Mouse (Mus musculus): Measurements from ENCODE around the gene Zscan20. TPM values are rescaled to one million over a fixed set of nuclear protein-coding genes. Genes with fewer than 3 reads are reported as not detected.

The Zscan20 gene
- polyA plus RNA-seq, 1 experiment from 2014 or later: 4.0 TPM

DNA sequence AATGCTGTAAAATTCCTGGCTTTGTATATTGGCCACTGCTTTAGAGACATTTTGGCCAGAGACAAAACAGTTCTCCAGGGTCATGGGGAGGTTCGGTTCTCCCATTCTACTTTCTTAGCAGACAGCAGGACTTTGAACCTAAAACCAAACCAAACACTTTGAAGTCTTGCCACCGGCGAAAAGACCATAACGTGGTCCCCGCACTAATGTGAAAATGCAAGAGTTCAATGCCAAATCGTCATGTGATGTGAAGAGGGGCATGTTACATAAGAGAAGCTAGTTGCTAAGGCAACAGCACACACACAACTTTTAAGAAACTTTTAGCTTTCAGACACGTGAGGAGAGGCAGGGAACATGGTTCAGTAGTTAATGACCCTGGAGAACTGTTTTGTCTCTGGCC is 25.6 kb upstream of the Zscan20 start:
- no peak for TF ChIP-seq CTCF (IDR thresholded peaks at IDR 0.05; ENCODE audit: low read depth)
- Histone ChIP-seq H3K4me2 (no peak overlapping the region), H3K27me3 (ENCODE audit: insufficient read depth, low read length) (no peaks in the 10 kb centered on the region), H3K27ac (ENCODE audit: low read depth) (peak overlapping the region; percentile 84), H3K4me1 (ENCODE audit: insufficient read depth) (peaks cover 42% of the 10 kb centered on the region), H3K9ac (no peak overlapping the region), H3K9me3 (ENCODE audit: low read depth, low read length) (no peaks in the 10 kb centered on the region), H3K36me3 (ENCODE audit: insufficient read depth) (no peaks in the 10 kb centered on the region), H3K4me3 (ENCODE audit: low read depth, low read length) (no peak overlapping the region)
- peak; percentile 27 for ATAC-seq (ENCODE audit: insufficient read depth)
- WGBS: 41% methylated on average over 7 of the region's 7 CpGs
- peak; percentile 76 for DNase-seq

DNA sequence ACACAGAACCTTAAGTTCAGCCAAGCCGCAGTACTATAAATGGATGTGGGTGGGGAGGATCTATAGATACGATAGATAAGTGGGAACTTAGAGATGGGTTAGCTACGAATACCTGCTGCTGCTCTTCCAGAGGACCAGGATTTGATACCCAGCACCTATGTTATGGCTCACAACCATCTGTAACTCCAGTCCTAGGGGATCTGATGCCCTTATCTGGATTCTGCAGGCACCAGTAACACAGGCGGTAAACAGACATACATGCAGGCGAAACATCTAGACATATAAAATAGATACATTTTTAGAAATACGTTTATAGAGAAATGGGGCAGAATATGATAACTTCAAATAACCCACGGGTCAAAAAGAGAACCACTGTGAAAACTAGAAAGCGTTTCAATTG is 11.2 kb upstream of the Zscan20 start:
- ATAC-seq (ENCODE audit: insufficient read depth): no peak
- H3K9ac ChIP-seq: no peak overlapping the region
- WGBS: 82% methylated on average over 8 of the region's 8 CpGs
- no peak overlapping the region for H3K4me2 ChIP-seq
- no peaks in the 10 kb centered on the region for H3K36me3 ChIP-seq (ENCODE audit: insufficient read depth)
- no peak overlapping the region for H3K4me3 ChIP-seq (ENCODE audit: low read depth, low read length)
- H3K27me3 ChIP-seq (ENCODE audit: insufficient read depth, low read length): peaks cover 4% of the 10 kb centered on the region; the same call in 1 of the 2 replicates
- no peak for DNase-seq
- no peaks in the 10 kb centered on the region for H3K9me3 ChIP-seq (ENCODE audit: low read depth, low read length)
- H3K4me1 ChIP-seq (ENCODE audit: insufficient read depth): peaks cover 8% of the 10 kb centered on the region
- TF ChIP-seq CTCF (IDR thresholded peaks at IDR 0.05; ENCODE audit: low read depth): no peak
- H3K27ac ChIP-seq (ENCODE audit: low read depth): no peak overlapping the region

DNA sequence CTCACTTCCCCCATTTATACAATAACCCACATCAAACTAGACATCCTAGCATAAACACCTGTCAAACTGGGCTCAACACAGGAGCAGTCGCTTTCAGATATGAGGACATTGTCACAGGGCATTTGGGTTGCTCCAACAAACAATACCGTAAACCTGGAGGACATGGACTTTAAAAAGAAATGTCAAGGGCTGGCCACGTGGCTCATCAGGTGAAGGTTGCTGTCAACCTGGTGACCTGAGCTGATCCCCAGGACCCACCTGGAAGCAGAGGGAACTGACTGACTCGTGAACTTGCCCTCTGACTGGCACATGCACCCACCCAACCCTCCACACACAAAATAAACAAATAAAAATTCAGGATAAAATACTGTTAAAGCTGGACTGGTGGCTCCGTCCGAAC is 10.7 kb upstream of the Zscan20 start:
- no peak overlapping the region for H3K4me2 ChIP-seq
- no peaks in the 10 kb centered on the region for H3K9me3 ChIP-seq (ENCODE audit: low read depth, low read length)
- no peak for ATAC-seq (ENCODE audit: insufficient read depth)
- no peak overlapping the region for H3K27ac ChIP-seq (ENCODE audit: low read depth)
- H3K36me3 ChIP-seq (ENCODE audit: insufficient read depth): no peaks in the 10 kb centered on the region
- DNase-seq: no peak
- H3K27me3 ChIP-seq (ENCODE audit: insufficient read depth, low read length): peaks cover 4% of the 10 kb centered on the region; the same call in 1 of the 2 replicates
- 63% methylated on average over 6 of the region's 6 CpGs for WGBS
- no peak overlapping the region for H3K9ac ChIP-seq
- H3K4me3 ChIP-seq (ENCODE audit: low read depth, low read length): no peak overlapping the region
- no peak for TF ChIP-seq CTCF (IDR thresholded peaks at IDR 0.05; ENCODE audit: low read depth)
- peaks cover 8% of the 10 kb centered on the region for H3K4me1 ChIP-seq (ENCODE audit: insufficient read depth)

DNA sequence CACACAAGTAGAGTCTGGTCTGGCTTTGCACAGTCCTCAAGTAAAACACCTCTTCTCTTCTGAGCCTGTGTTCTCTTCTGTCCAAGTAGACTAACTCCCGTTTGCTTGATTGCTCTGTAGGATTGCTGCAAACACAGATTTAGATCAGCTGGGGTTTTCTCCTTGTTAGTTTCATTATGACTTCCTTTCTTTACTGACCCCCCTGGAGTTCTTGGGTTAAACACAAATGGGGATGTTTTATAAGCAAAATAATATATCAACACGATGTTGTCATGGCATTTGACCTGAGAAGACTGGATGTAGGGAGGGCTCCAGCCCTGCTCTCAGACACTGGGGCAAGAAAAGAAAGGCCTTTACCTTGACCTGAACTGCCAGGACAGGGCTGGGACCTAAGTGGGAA is 9.1 kb upstream of the Zscan20 start:
- 14% methylated on average over 2 of the region's 2 CpGs for WGBS
- H3K9ac ChIP-seq: no peak overlapping the region
- DNase-seq (peak; percentile 35), ATAC-seq (ENCODE audit: insufficient read depth) (no peak)
- no peaks in the 10 kb centered on the region for H3K9me3 ChIP-seq (ENCODE audit: low read depth, low read length)
- H3K27me3 ChIP-seq (ENCODE audit: insufficient read depth, low read length): peaks cover 4% of the 10 kb centered on the region; the same call in 1 of the 2 replicates
- H3K4me1 ChIP-seq (ENCODE audit: insufficient read depth): peaks cover 8% of the 10 kb centered on the region
- H3K4me3 ChIP-seq (ENCODE audit: low read depth, low read length): no peak overlapping the region
- H3K36me3 ChIP-seq (ENCODE audit: insufficient read depth): no peaks in the 10 kb centered on the region
- no peak for TF ChIP-seq CTCF (IDR thresholded peaks at IDR 0.05; ENCODE audit: low read depth)
- H3K27ac ChIP-seq (ENCODE audit: low read depth): peak overlapping the region; percentile 38; the same call in 1 of the 2 replicates
- no peak overlapping the region for H3K4me2 ChIP-seq

DNA sequence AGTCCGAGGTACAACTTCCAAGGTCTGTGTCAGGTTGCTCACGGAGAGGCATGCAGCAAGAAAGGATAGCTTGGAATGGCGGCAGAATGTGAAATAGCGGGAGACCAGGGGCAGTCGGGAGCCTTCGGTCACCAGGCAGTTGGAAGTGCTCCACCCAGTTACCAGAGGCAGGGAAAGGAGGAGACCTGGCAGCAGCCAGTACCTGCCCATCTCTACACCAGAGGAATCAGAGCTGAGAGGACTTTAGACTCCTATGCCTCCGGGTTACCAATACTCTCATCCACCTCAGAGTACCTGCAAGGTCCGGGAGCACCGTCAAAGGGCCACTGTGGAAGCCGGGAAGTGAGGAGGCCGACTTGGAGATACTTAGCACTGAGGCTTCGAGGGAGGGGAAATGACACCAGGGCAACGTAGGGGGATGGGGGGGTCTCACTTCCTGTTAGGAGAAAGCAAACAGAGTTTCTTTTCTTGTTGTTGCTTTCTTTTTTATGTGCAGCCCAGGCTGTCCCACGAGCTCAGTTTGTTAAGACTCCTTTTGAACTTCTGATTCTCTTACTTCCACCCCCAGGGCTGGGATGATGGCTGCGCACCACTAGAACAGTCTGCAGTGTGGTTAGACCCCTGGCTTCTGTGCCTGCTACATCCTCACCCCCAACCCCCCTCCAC is 8.5 kb upstream of the Zscan20 start, which contains the start of gene Tlr12:
TSS of gene Tlr12 (minus strand) at position 374 of the 666 bp plus-strand sequence.
- ATAC-seq (ENCODE audit: insufficient read depth) (0 out of 2 replicates have a peak, but pooled peaks have one; percentile 39), DNase-seq (no peak)
- Histone ChIP-seq H3K36me3 (ENCODE audit: insufficient read depth) (no peaks in the 10 kb centered on the region), H3K4me2 (peak within 1 kb of the TSS; percentile 10; the same call in 1 of the 2 replicates), H3K9ac (no peak within 1 kb of the TSS), H3K27me3 (ENCODE audit: insufficient read depth, low read length) (peaks cover 4% of the 10 kb centered on the region; the same call in 1 of the 2 replicates), H3K27ac (ENCODE audit: low read depth) (peak within 1 kb of the TSS; percentile 38; the same call in 1 of the 2 replicates), H3K4me3 (ENCODE audit: low read depth, low read length) (no peak within 1 kb of the TSS), H3K9me3 (ENCODE audit: low read depth, low read length) (no peaks in the 10 kb centered on the region), H3K4me1 (ENCODE audit: insufficient read depth) (peaks cover 8% of the 10 kb centered on the region)
- 46% methylated on average over 15 of the region's 15 CpGs for WGBS
- no peak for TF ChIP-seq CTCF (IDR thresholded peaks at IDR 0.05; ENCODE audit: low read depth)

DNA sequence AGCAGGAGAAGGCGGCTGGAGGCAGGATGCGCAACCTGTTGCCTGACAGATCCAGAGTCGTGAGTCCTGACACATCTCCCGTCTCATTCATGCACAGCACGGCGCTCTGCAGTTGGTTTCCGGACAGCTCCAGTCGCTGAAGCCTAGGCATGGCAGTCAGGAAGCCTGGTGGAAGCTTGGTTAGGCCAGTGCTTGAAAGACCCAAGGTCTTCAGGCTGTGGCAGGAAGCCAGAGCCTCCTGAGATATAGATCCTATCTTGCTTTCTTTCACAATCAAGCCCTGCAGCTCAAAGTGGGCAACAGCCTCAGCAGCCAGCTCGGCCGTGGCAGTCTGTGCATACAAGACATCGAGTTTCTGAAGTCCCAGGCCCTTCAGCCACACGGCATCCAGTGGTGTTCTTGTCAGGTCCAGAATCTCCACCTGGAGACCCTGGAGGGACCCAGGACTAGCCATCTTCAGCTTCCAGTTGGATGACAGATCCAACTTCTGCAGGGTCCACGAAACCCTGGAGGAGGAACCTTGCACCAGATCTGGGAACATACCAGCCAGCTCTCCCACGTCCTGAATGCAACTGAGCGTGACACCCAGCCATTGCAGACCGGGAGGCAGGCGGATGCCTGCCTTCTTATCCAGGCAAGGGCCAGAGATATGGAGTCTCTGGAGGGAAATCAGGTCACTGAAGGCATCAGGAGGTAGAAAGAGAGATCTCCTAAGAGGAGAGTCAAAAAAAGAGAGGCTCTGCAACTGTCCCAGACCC is 7.6 kb upstream of the Zscan20 start:
- no peaks in the 10 kb centered on the region for H3K36me3 ChIP-seq (ENCODE audit: insufficient read depth)
- H3K9ac ChIP-seq: no peak overlapping the region
- H3K4me3 ChIP-seq (ENCODE audit: low read depth, low read length): no peak overlapping the region
- no peak overlapping the region for H3K4me2 ChIP-seq
- H3K9me3 ChIP-seq (ENCODE audit: low read depth, low read length): no peaks in the 10 kb centered on the region
- H3K4me1 ChIP-seq (ENCODE audit: insufficient read depth): peaks cover 8% of the 10 kb centered on the region
- peaks cover 4% of the 10 kb centered on the region; the same call in 1 of the 2 replicates for H3K27me3 ChIP-seq (ENCODE audit: insufficient read depth, low read length)
- TF ChIP-seq CTCF (IDR thresholded peaks at IDR 0.05; ENCODE audit: low read depth): no peak
- ATAC-seq (ENCODE audit: insufficient read depth) (0 out of 2 replicates have a peak, but pooled peaks have one; percentile 29), DNase-seq (peak; percentile 64)
- WGBS: 63% methylated on average over 17 of the region's 17 CpGs
- no peak overlapping the region for H3K27ac ChIP-seq (ENCODE audit: low read depth)

DNA sequence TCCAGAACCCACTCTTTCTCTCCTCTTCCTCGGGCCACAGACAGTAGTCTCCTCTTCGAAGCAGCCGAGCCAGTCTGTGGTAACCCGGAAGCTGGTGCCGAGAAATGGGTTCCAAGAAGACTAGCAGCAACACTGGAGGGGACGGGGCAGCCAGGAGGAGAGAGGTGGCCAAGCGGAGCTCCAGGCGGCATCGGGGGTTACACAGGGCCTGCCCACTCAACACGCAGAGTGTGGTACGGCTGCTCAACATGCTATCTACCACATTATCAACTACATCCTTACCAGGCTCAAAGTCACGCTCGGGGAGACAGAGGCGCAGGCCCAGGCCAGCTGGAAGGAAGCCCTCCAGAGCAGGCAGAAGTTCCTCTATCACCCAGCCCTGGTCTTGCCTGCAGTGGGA is 5.9 kb upstream of the Zscan20 start:
- no peaks in the 10 kb centered on the region for H3K9me3 ChIP-seq (ENCODE audit: low read depth, low read length)
- 88% methylated on average over 14 of the region's 14 CpGs for WGBS
- TF ChIP-seq CTCF (IDR thresholded peaks at IDR 0.05; ENCODE audit: low read depth): no peak
- no peaks in the 10 kb centered on the region for H3K36me3 ChIP-seq (ENCODE audit: insufficient read depth)
- DNase-seq (no peak), ATAC-seq (ENCODE audit: insufficient read depth) (no peak)
- no peak overlapping the region for H3K4me2 ChIP-seq
- H3K27me3 ChIP-seq (ENCODE audit: insufficient read depth, low read length): peaks cover 4% of the 10 kb centered on the region; the same call in 1 of the 2 replicates
- peaks cover 8% of the 10 kb centered on the region for H3K4me1 ChIP-seq (ENCODE audit: insufficient read depth)
- no peak overlapping the region for H3K27ac ChIP-seq (ENCODE audit: low read depth)
- no peak overlapping the region for H3K9ac ChIP-seq
- H3K4me3 ChIP-seq (ENCODE audit: low read depth, low read length): no peak overlapping the region
